ENCODE assay signal across 8 mouse cellular contexts in genomic region chr9:90113651-90114566, GRCm38 (mm10). TPM values are rescaled to one million over a fixed set of nuclear protein-coding genes. Genes with fewer than 3 reads are reported as not detected.
DNase-seq lines count a peak whose midpoint lies in the region; ATAC-seq and TF ChIP-seq lines count a peak whose summit lies in the region.

No protein-coding gene starts in this region.

- peaks cover 5% of the 10 kb centered on the region for H3K79me2 ChIP-seq in heart, adult 2 months (replicated peaks; ENCODE audit: control insufficient read depth, insufficient read depth, low read length)

- H3K27me3 ChIP-seq in embryonic facial prominence, embryonic 14.5 days (replicated peaks; ENCODE audit: control insufficient read depth, insufficient read depth, low read length) = no peaks in the 10 kb centered on the region
- H3K27me3 ChIP-seq in heart, adult 2 months (ENCODE audit: control insufficient read depth, insufficient read depth, low read length) = no peaks in the 10 kb centered on the region
- H3K27me3 ChIP-seq in limb, embryonic 14.5 days (ENCODE audit: control insufficient read depth, insufficient read depth, low read length) = no peaks in the 10 kb centered on the region
- no peaks in the 10 kb centered on the region for H3K27me3 ChIP-seq in midbrain, postnatal 0 days (ENCODE audit: insufficient read depth, low read length)

- no peak; the same call in 1 of the 2 replicates for TF ChIP-seq POLR2A in heart, adult 2 months (IDR thresholded peaks at IDR 0.05; ENCODE audit: insufficient read depth, low read depth, low read length)
- TF ChIP-seq POLR2A in limb, embryonic 14.5 days (IDR thresholded peaks at IDR 0.05; ENCODE audit: borderline replicate concordance, extremely low read depth, insufficient read depth, insufficient read length) = peak; percentile 57; the same call in 1 of the 2 replicates

- peak; percentile 84; the same call in 1 of the 2 replicates for TF ChIP-seq EP300 in heart, adult 2 months (IDR thresholded peaks at IDR 0.05; ENCODE audit: insufficient read depth, low read depth, low read length)

- TF ChIP-seq CTCF in heart, adult 2 months (IDR thresholded peaks at IDR 0.05) = peak; percentile 87
- peak; percentile 81 for TF ChIP-seq CTCF in midbrain, postnatal 0 days (IDR thresholded peaks at IDR 0.05)

- peak; percentile 93 for DNase-seq in 3134 (ENCODE audit: extremely low read depth, insufficient read length, low spot score)
- DNase-seq in adrenal gland, postnatal 4 days (ENCODE audit: low spot score in 2 of 2) = peak; percentile 68 to 71
- peak; percentile 96 for DNase-seq in embryonic facial prominence, embryonic 14.5 days (ENCODE audit: low spot score)
- peak; percentile 92 to 95 for DNase-seq in heart, adult 2 months
- peak; percentile 94 for DNase-seq in kidney, adult 9 months
- peak; percentile 89 for DNase-seq in limb, embryonic 14.5 days (ENCODE audit: low spot score)
- DNase-seq in midbrain, postnatal 0 days (ENCODE audit: low spot score) = peak; percentile 92
- peak; percentile 85 to 87 for DNase-seq in spleen, postnatal 14 days (ENCODE audit: low spot score in 2 of 2)

- intact Hi-C loops in heart, adult 2 months (cut with DNase I) = loop anchor here (1.0 to 5.0 kb wide), 4 partner anchors 12 to 158 kb away; partner anchors contain the start of genes Adamts7 and Tbc1d2b

- peaks cover 6% of the 10 kb centered on the region for H3K36me3 ChIP-seq in embryonic facial prominence, embryonic 14.5 days (ENCODE audit: control insufficient read depth, insufficient read depth, low read length)
- H3K36me3 ChIP-seq in heart, adult 2 months (ENCODE audit: control insufficient read depth, insufficient read depth, low read length) = peaks cover 23% of the 10 kb centered on the region
- H3K36me3 ChIP-seq in limb, embryonic 14.5 days (ENCODE audit: control insufficient read depth, insufficient read depth, low read length) = peaks cover 6% of the 10 kb centered on the region
- no peaks in the 10 kb centered on the region for H3K36me3 ChIP-seq in midbrain, postnatal 0 days (ENCODE audit: insufficient read depth, low read length)

- H3K4me2 ChIP-seq in embryonic facial prominence, embryonic 14.5 days (ENCODE audit: low read depth, low read length) = peak overlapping the region; percentile 97
- peak overlapping the region; percentile 92 for H3K4me2 ChIP-seq in limb, embryonic 14.5 days (replicated peaks; ENCODE audit: low read depth, low read length, severe bottlenecking)
- peak overlapping the region; percentile 93 for H3K4me2 ChIP-seq in midbrain, postnatal 0 days (ENCODE audit: low read depth, low read length, poor library complexity, severe bottlenecking)

- no peaks in the 10 kb centered on the region for H3K9me3 ChIP-seq in embryonic facial prominence, embryonic 14.5 days (ENCODE audit: control insufficient read depth, low read length)
- no peaks in the 10 kb centered on the region for H3K9me3 ChIP-seq in limb, embryonic 14.5 days (ENCODE audit: control insufficient read depth, low read length)
- H3K9me3 ChIP-seq in midbrain, postnatal 0 days (ENCODE audit: low read length) = no peaks in the 10 kb centered on the region

- H3K9ac ChIP-seq in embryonic facial prominence, embryonic 14.5 days (ENCODE audit: low read depth, low read length) = peak overlapping the region; percentile 100
- peak overlapping the region; percentile 95 for H3K9ac ChIP-seq in heart, adult 2 months (ENCODE audit: low read depth, low read length)
- H3K9ac ChIP-seq in limb, embryonic 14.5 days (ENCODE audit: low read depth, low read length, severe bottlenecking) = peak overlapping the region; percentile 99
- peak overlapping the region; percentile 97 for H3K9ac ChIP-seq in midbrain, postnatal 0 days (replicated peaks; ENCODE audit: low read length, poor library complexity, severe bottlenecking)

- whole genome bisulfite sequencing in embryonic facial prominence, embryonic 14.5 days = under 1% methylated on average over 52 of the region's 82 CpGs
- WGBS in heart, adult 2 months = 1% methylated on average over 82 of the region's 82 CpGs
- WGBS in limb, embryonic 14.5 days = under 1% methylated on average over 69 of the region's 82 CpGs
- under 1% methylated on average over 82 of the region's 82 CpGs for WGBS in midbrain, postnatal 0 days

- H3K4me1 ChIP-seq in embryonic facial prominence, embryonic 14.5 days (ENCODE audit: control insufficient read depth, insufficient read depth, low read length) = peaks cover 8% of the 10 kb centered on the region
- H3K4me1 ChIP-seq in heart, adult 2 months (ENCODE audit: control insufficient read depth, insufficient read depth, low read length) = peaks cover 9% of the 10 kb centered on the region
- peaks cover 14% of the 10 kb centered on the region for H3K4me1 ChIP-seq in limb, embryonic 14.5 days (ENCODE audit: control insufficient read depth, insufficient read depth, low read length)
- peaks cover 4% of the 10 kb centered on the region; the same call in 1 of the 2 replicates for H3K4me1 ChIP-seq in midbrain, postnatal 0 days (ENCODE audit: insufficient read depth, low read length)

- ATAC-seq in embryonic facial prominence, embryonic 14.5 days (ENCODE audit: low read depth) = peak; percentile 79
- peak; percentile 72 for ATAC-seq in limb, embryonic 14.5 days (ENCODE audit: low FRiP score, low read depth)
- ATAC-seq in midbrain, postnatal 0 days (ENCODE audit: low FRiP score) = peak; percentile 78

- peak overlapping the region; percentile 100 for H3K27ac ChIP-seq in embryonic facial prominence, embryonic 14.5 days (replicated peaks; ENCODE audit: low read depth, low read length)
- H3K27ac ChIP-seq in heart, adult 2 months = peak overlapping the region; percentile 97
- H3K27ac ChIP-seq in limb, embryonic 14.5 days (replicated peaks; ENCODE audit: low read depth, low read length) = peak overlapping the region; percentile 100
- H3K27ac ChIP-seq in midbrain, postnatal 0 days (ENCODE audit: low read depth, low read length) = peak overlapping the region; percentile 99

- H3K4me3 ChIP-seq in embryonic facial prominence, embryonic 14.5 days (ENCODE audit: low read depth, low read length) = peak overlapping the region; percentile 96
- H3K4me3 ChIP-seq in heart, adult 2 months = peak overlapping the region; percentile 99
- H3K4me3 ChIP-seq in limb, embryonic 14.5 days (replicated peaks; ENCODE audit: low read length) = peak overlapping the region; percentile 92
- H3K4me3 ChIP-seq in midbrain, postnatal 0 days (ENCODE audit: low read depth, low read length) = peak overlapping the region; percentile 91

RNA-seq across cellular contexts. Expression of gene Morf4l1, which starts 0.7 kb away (rescaled TPM):
- total RNA-seq in adrenal gland, postnatal 4 days (2021) = 100 to 1,000 TPM; 348 to 362 TPM
- polyA plus RNA-seq in embryonic facial prominence, embryonic 14.5 days (2014; fragmentation: Nextera tagmentation; extraction: Ambion mirVana) = 445 and 477 TPM in 2 replicates
- total RNA-seq in heart, adult 2 months (2021) = 100 to 1,000 TPM; 213 to 276 TPM
- 119 and 283 TPM in 2 replicates for polyA plus RNA-seq in heart, adult 2 months (2012; rRNA removed)
- 403 and 464 TPM in 2 replicates for polyA plus RNA-seq in limb, embryonic 14.5 days (2012; rRNA removed)
- polyA plus RNA-seq in limb, embryonic 14.5 days (2014; fragmentation: Nextera tagmentation; extraction: Ambion mirVana) = 500 and 524 TPM in 2 replicates
- total RNA-seq in midbrain, postnatal 0 days (2014; rRNA removed) = 241 and 283 TPM in 2 replicates
- 652 and 688 TPM in 2 replicates for polyA plus RNA-seq in midbrain, postnatal 0 days (2015; fragmentation: Nextera tagmentation; extraction: Ambion mirVana)

RNA-seq across cellular contexts. Expression of gene Adamts7, which starts 49.0 kb away (rescaled TPM):
- 10 to 100 TPM; 10.1 to 12.5 TPM for total RNA-seq in adrenal gland, postnatal 4 days (2021)
- polyA plus RNA-seq in embryonic facial prominence, embryonic 14.5 days (2014; fragmentation: Nextera tagmentation; extraction: Ambion mirVana) = 13.3 and 18.3 TPM in 2 replicates
- 10 to 100 TPM; 11.8 to 14.5 TPM for total RNA-seq in heart, adult 2 months (2021)
- polyA plus RNA-seq in heart, adult 2 months (2012; rRNA removed) = 36.3 and 56.3 TPM in 2 replicates
- 44.3 and 60.0 TPM in 2 replicates for polyA plus RNA-seq in limb, embryonic 14.5 days (2012; rRNA removed)
- polyA plus RNA-seq in limb, embryonic 14.5 days (2014; fragmentation: Nextera tagmentation; extraction: Ambion mirVana) = 19.4 and 22.7 TPM in 2 replicates
- total RNA-seq in midbrain, postnatal 0 days (2014; rRNA removed) = 8.9 and 12.5 TPM in 2 replicates
- polyA plus RNA-seq in midbrain, postnatal 0 days (2015; fragmentation: Nextera tagmentation; extraction: Ambion mirVana) = 2.5 and 3.1 TPM in 2 replicates

RNA-seq across cellular contexts. Expression of gene Ctsh, which starts 60.0 kb away (rescaled TPM):
- 100 to 1,000 TPM; 178 to 210 TPM for total RNA-seq in adrenal gland, postnatal 4 days (2021)
- 58.1 and 69.3 TPM in 2 replicates for polyA plus RNA-seq in embryonic facial prominence, embryonic 14.5 days (2014; fragmentation: Nextera tagmentation; extraction: Ambion mirVana)
- 10 to 100 TPM; 47.9 to 51.4 TPM for total RNA-seq in heart, adult 2 months (2021)
- polyA plus RNA-seq in heart, adult 2 months (2012; rRNA removed) = 30.7 and 50.6 TPM in 2 replicates
- 17.7 and 20.4 TPM in 2 replicates for polyA plus RNA-seq in limb, embryonic 14.5 days (2012; rRNA removed)
- polyA plus RNA-seq in limb, embryonic 14.5 days (2014; fragmentation: Nextera tagmentation; extraction: Ambion mirVana) = 37.8 and 40.3 TPM in 2 replicates
- 18.5 and 21.4 TPM in 2 replicates for total RNA-seq in midbrain, postnatal 0 days (2014; rRNA removed)
- polyA plus RNA-seq in midbrain, postnatal 0 days (2015; fragmentation: Nextera tagmentation; extraction: Ambion mirVana) = 33.1 and 35.5 TPM in 2 replicates

Comparison
In these comparisons a context has a peak if more than half of its experiments do, and no peak if none do; other contexts are left out.
1. Peak in every context shown above with its lines: DNase-seq, ATAC-seq, H3K4me3 ChIP-seq and H3K27ac ChIP-seq.